Mouse (Mus musculus) megakaryocyte-erythroid progenitor cell, adult 5-6 weeks (primary cell): ENCODE data around the gene Gins3. TPM values are rescaled to one million over a fixed set of nuclear protein-coding genes. Genes with fewer than 3 reads are reported as not detected.
"Not testable (repeated sequence)": the region's sequence is repeated elsewhere in the genome, so short reads cannot be mapped to it uniquely, and the experiment has no call there.

ENCODE experiments used
- ATAC-seq: replicated peaks from 2 replicates; pipeline ENCODE4 v1.8.0; 2016; ENCODE audit warnings: mild to moderate bottlenecking, inconsistent platforms; ENCODE audit not compliant: severe bottlenecking, poor library complexity, low FRiP score, low TSS enrichment
- total RNA-seq, 2 experiments: library from RNA; stranded (forward) in 1 of 2; stranded (reverse) in 1 of 2; fragments of 200-1000, 215-1000 nt in 1 of 2; fragments of >200 nt in 1 of 2; fragmentation: Nextera tagmentation in 1 of 2; gene quantifications; 2 replicates each; pipeline ENCODE4 v1.2.3; 2014 to 2017

Gene Gins3
- total RNA-seq, 2 experiments from 2014 or later, result 10.7 to 21.6 TPM

GRCm38 (mm10) chr8:95634063-95634340, 749 bp downstream of the Gins3 start:
- ATAC-seq, result peak; percentile 49; the same call in 1 of the 2 replicates

GRCm38 (mm10) chr8:95644942-95645341, 11.7 kb downstream of the Gins3 start:
- no peak for ATAC-seq

- ATAC-seq, result peak; percentile 76
These were observed 15.0 kb downstream of the Gins3 start for GRCm38 (mm10) chr8:95648251-95648650.

- ATAC-seq, result no peak
These were observed 20.1 kb downstream of the Gins3 start for GRCm38 (mm10) chr8:95653351-95653750.

- ATAC-seq, result no peak
These were observed 22.6 kb downstream of the Gins3 start for GRCm38 (mm10) chr8:95655831-95656230.

- ATAC-seq, result no peak
These were observed 23.2 kb downstream of the Gins3 start for GRCm38 (mm10) chr8:95656316-95657002.

GRCm38 (mm10) chr8:95657523-95657922, 24.3 kb downstream of the Gins3 start:
- ATAC-seq, result no peak

- no peak for ATAC-seq
These were observed 27.2 kb downstream of the Gins3 start for GRCm38 (mm10) chr8:95660334-95660882.

- ATAC-seq, result no peak
These were observed 27.8 kb downstream of the Gins3 start for GRCm38 (mm10) chr8:95661085-95661484.

- ATAC-seq, result no peak
These were observed 28.3 kb downstream of the Gins3 start for GRCm38 (mm10) chr8:95661575-95661974.

- ATAC-seq, result no peak
These were observed 29.8 kb downstream of the Gins3 start for GRCm38 (mm10) chr8:95662885-95663598.

- no peak for ATAC-seq
These were observed 30.3 kb downstream of the Gins3 start for GRCm38 (mm10) chr8:95663599-95663949.

GRCm38 (mm10) chr8:95665813-95666452, 32.7 kb downstream of the Gins3 start:
- ATAC-seq, result not testable (repeated sequence)

GRCm38 (mm10) chr8:95668163-95668958, 35.1 kb downstream of the Gins3 start:
- no peak for ATAC-seq

GRCm38 (mm10) chr8:95669967-95670366, 36.7 kb downstream of the Gins3 start:
- no peak for ATAC-seq

GRCm38 (mm10) chr8:95671861-95672260, 38.6 kb downstream of the Gins3 start:
- no peak for ATAC-seq

GRCm38 (mm10) chr8:95672811-95673210, 39.6 kb downstream of the Gins3 start:
- ATAC-seq, result no peak

GRCm38 (mm10) chr8:95676631-95677030, 43.4 kb downstream of the Gins3 start, which contains the start of gene Ndrg4:
Gene Ndrg4 (plus strand): TSS chr8:95676980.
- no peak for ATAC-seq

- no peak for ATAC-seq
These were observed 44.4 kb downstream of the Gins3 start for GRCm38 (mm10) chr8:95677591-95678023.
